Mouse (Mus musculus): ENCODE data around the gene Vmn1r104.
"Not testable (repeated sequence)": the region's sequence is repeated elsewhere in the genome, so short reads cannot be mapped to it uniquely, and the experiment has no call there.

Vmn1r104 gene

DNA sequence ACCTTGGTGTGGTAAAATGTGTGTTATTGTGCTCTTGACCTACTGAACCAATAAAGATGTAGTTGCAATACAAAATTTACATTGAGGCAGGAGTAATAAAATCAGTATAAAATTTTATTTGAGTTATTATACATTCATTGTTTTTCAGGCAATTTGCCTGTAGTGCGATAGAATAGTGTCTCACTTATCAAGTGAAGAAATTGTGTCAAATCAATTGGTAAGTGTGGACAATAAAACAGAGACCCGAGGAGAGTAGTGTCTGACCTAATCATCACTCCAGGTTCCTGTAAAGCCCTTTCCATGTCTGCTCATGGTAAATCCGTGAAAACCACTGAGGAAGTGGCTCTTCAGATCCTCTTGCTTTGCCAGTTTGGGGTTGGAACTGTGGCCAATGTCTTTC is at the start of gene Vmn1r104:
TSS of gene Vmn1r104 (plus strand) at position 301 of the 400 bp plus-strand sequence.
- in situ Hi-C loops (cut with MboI; ENCODE audit: unreplicated experiment in 2 of 2): not testable (repeated sequence)

DNA sequence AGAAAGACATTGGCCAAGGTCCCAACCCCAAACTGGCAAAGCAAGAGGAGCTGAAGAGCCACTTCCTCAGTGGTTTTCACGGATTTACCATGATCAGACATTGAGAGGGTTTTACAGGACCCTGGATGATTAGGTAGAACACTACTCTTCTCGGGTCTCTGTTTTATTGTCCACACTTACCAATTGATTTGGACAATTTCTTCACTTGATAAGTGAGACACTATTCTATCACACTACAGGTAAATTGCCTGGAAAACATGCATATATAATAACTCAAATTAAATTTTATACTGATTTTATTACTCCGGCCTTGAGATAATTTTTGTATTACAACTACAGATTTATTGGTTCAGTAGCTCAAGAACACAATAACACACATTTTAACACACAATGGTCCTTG is 23.2 kb upstream of the Vmn1r104 start, which contains the start of gene Vmn1r103:
TSS of gene Vmn1r103 (minus strand) at position 101 of the 400 bp plus-strand sequence.
- in situ Hi-C loops (cut with MboI; ENCODE audit: unreplicated experiment in 2 of 2): not testable (repeated sequence)

DNA sequence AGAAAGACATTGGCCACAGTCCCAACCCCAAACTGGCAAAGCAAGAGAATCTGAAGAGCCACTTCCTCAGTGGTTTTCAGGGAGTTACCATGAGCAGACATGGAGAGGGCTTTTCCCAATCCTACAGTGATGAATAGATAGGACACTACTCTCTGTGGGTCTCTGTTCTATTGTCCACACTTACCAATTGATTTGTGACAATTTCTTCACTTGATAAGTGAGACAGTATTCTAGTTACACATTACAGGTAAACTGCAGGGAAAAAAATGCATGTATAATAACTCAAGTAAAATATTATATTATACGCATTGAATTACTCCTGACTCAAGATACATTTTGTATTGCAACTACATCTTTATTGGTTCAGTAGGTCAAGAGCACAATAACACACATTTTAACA is 12.0 kb downstream of the Vmn1r104 start, which contains the start of gene Gm5726:
TSS of gene Gm5726 (minus strand) at position 101 of the 400 bp plus-strand sequence.
- in situ Hi-C loops (cut with MboI; ENCODE audit: unreplicated experiment in 2 of 2): not testable (repeated sequence)

DNA sequence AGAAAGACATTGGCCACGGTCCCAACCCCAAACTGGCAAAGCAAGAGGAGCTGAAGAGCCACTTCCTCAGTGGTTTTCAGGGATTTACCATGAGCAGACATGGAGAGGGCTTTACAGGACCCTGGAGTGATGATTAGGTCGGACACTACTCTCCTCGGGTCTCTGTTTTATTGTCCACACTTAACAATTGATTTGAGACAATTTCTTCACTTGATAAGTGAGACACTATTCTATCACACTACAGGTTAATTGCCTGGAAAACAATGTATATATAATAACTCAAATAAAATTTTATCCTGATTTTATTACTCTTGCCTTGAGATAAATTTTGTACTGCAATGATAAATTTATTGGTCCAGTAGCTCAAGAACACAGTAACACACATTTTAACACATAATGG is 42.5 kb downstream of the Vmn1r104 start, which contains the start of gene Gm4141:
TSS of gene Gm4141 (minus strand) at position 101 of the 400 bp plus-strand sequence.
- in situ Hi-C loops (cut with MboI; ENCODE audit: unreplicated experiment in 2 of 2): not testable (repeated sequence)

All from v-Abl transformed pro-B cells (cell line).